Mouse (Mus musculus): ENCODE measurements at regions not wholly inside any gene's neighbourhood (a gene's known extent, or its start where the extent isn't known, plus 50 kb on each side); places are given as distances from the start of the nearest gene placed in this dataset.
"Not testable (repeated sequence)": the region's sequence is repeated elsewhere in the genome, so short reads cannot be mapped to it uniquely, and the experiment has no call there.

GRCm38 (mm10) chr12:21778308-21778707 is 360.9 kb upstream of the Ywhaq start:
- not testable (repeated sequence) for TF ChIP-seq CTCF (IDR thresholded peaks at IDR 0.05; ENCODE audit: borderline replicate concordance, extremely low read depth, insufficient read depth, insufficient read length); POLR2A (IDR thresholded peaks at IDR 0.05; ENCODE audit: borderline replicate concordance, extremely low read depth, insufficient read depth, insufficient read length, poor library complexity, severe bottlenecking)

Measured in brain, embryonic 14.5 days (tissue).